Mouse (Mus musculus) MEL (cell line): ENCODE measurements around the gene Gpr33. TPM values are rescaled to one million over a fixed set of nuclear protein-coding genes. Genes with fewer than 3 reads are reported as not detected.

Experiments used
- DNase-seq: peaks from one replicate; pipeline ENCODE4 v3.0.0; 2011; ENCODE audit warnings: low read depth, low spot score
- H3K27ac ChIP-seq: 2 replicates; pipeline ENCODE4 v1.5.1; 2012; ENCODE audit warnings: low read depth, mild to moderate bottlenecking, control low read depth, low read length, moderate library complexity; ENCODE audit not compliant: control insufficient read depth
- H3K27me3 ChIP-seq, 2 experiments: fragments of 150-350 bp in 1 of 2; sonication (generic) in 1 of 2; 2 replicates each; pipeline ENCODE4 v1.6.1; 2012; ENCODE audit warnings: low read length in 2 of 2, mild to moderate bottlenecking in 2 of 2, improper control_type of control experiment in 1 of 2, moderate library complexity in 1 of 2; ENCODE audit not compliant: insufficient read depth in 2 of 2, control insufficient read depth in 1 of 2
- H3K36me3 ChIP-seq, 2 experiments: 2 replicates each; pipeline ENCODE4 v1.6.1; 2012 to 2014; ENCODE audit warnings: low read length in 2 of 2, improper control_type of control experiment in 1 of 2, inconsistent platforms in 1 of 2, mild to moderate bottlenecking in 1 of 2; ENCODE audit not compliant: insufficient read depth in 2 of 2, control insufficient read depth in 1 of 2
- H3K4me1 ChIP-seq, 2 experiments: fragments of 150-350 bp in 1 of 2; sonication (generic) in 1 of 2; 2 replicates each; pipeline ENCODE4 v1.6.1; 2012; ENCODE audit warnings: low read length in 2 of 2, improper control_type of control experiment in 1 of 2, mild to moderate bottlenecking in 1 of 2; ENCODE audit not compliant: insufficient read depth in 2 of 2, control insufficient read depth in 1 of 2
- H3K4me3 ChIP-seq, 2 experiments: fragments of 150-350 bp in 1 of 2; sonication (generic) in 1 of 2; 2 replicates each; pipeline ENCODE4 v1.5.1; 2012; ENCODE audit warnings: low read depth in 2 of 2, low read length in 2 of 2, mild to moderate bottlenecking in 2 of 2, moderate library complexity in 2 of 2, control low read depth in 1 of 2, improper control_type of control experiment in 1 of 2; ENCODE audit not compliant: control insufficient read depth in 1 of 2, insufficient read depth in 1 of 2
- H3K79me2 ChIP-seq: 2 replicates; pipeline ENCODE4 v1.6.1; 2012; ENCODE audit warnings: mild to moderate bottlenecking, low read length, moderate library complexity; ENCODE audit not compliant: control insufficient read depth, poor library complexity, insufficient read depth
- H3K9ac ChIP-seq: 2 replicates; pipeline ENCODE4 v1.6.1; 2012; ENCODE audit warnings: low read depth, mild to moderate bottlenecking, control low read depth, low read length, moderate library complexity; ENCODE audit not compliant: control insufficient read depth, poor library complexity, severe bottlenecking
- H3K9me3 ChIP-seq: fragments of 150-350 bp; sonication (generic); replicated peaks from 2 replicates; pipeline ENCODE4 v1.6.1; 2012; ENCODE audit warnings: mild to moderate bottlenecking, low read length, improper control_type of control experiment, moderate library complexity; ENCODE audit not compliant: insufficient read depth
- BHLHE40 ChIP-seq: IDR thresholded peaks from 2 replicates; pipeline ENCODE4 v1.6.1; 2012; ENCODE audit warnings: low read depth, mild to moderate bottlenecking, inconsistent platforms, low read length, improper control_type of control experiment, borderline replicate concordance
- CTCF ChIP-seq, 3 experiments: IDR thresholded peaks in 2 of 3; conservative IDR thresholded peaks in 1 of 3; 2 replicates each; pipeline ENCODE4 v1.5.1; 2011 to 2012; ENCODE audit warnings: low read length in 3 of 3, low read depth in 2 of 3, mild to moderate bottlenecking in 2 of 3, improper control_type of control experiment in 1 of 3, inconsistent platforms in 1 of 3, mixed read lengths in 1 of 3, moderate library complexity in 1 of 3; ENCODE audit not compliant: control insufficient read depth in 1 of 3, insufficient read depth in 1 of 3, poor library complexity in 1 of 3, severe bottlenecking in 1 of 3
- ELF1 ChIP-seq: IDR thresholded peaks from 2 replicates; pipeline ENCODE4 v1.6.1; 2014; ENCODE audit warnings: low read depth, mild to moderate bottlenecking, inconsistent platforms, low read length, improper control_type of control experiment, moderate library complexity
- EP300 ChIP-seq, 2 experiments: IDR thresholded peaks; 2 replicates each; pipeline ENCODE4 v1.6.1; 2011; ENCODE audit warnings: improper control_type of control experiment in 2 of 2, low read length in 2 of 2, low read depth in 1 of 2, mild to moderate bottlenecking in 1 of 2
- GABPA ChIP-seq: IDR thresholded peaks from 2 replicates; pipeline ENCODE4 v1.6.1; 2012; ENCODE audit warnings: low read depth, mild to moderate bottlenecking, inconsistent platforms, low read length, improper control_type of control experiment, moderate library complexity
- MAZ ChIP-seq: IDR thresholded peaks from 2 replicates; pipeline ENCODE4 v1.6.1; 2012; ENCODE audit warnings: low read depth, mild to moderate bottlenecking, inconsistent platforms, low read length, improper control_type of control experiment
- MEF2A ChIP-seq: IDR thresholded peaks from 2 replicates; pipeline ENCODE4 v1.6.1; 2014; ENCODE audit warnings: low read depth, mild to moderate bottlenecking, inconsistent platforms, low read length, improper control_type of control experiment; ENCODE audit not compliant: poor library complexity, insufficient replicate concordance, severe bottlenecking; ENCODE audit errors: extremely low read depth
- MYB ChIP-seq: IDR thresholded peaks from 2 replicates; pipeline ENCODE4 v1.6.1; 2011; ENCODE audit warnings: mild to moderate bottlenecking, low read depth, low read length, improper control_type of control experiment
- MYC ChIP-seq: IDR thresholded peaks from 2 replicates; pipeline ENCODE4 v1.6.1; 2011; ENCODE audit warnings: low read depth, mild to moderate bottlenecking, low read length, improper control_type of control experiment, moderate library complexity
- POLR2AphosphoS5 ChIP-seq: IDR thresholded peaks from 2 replicates; pipeline ENCODE4 v1.6.1; 2012; ENCODE audit warnings: low read depth, borderline replicate concordance, mild to moderate bottlenecking, inconsistent platforms, low read length, moderate library complexity, mixed read lengths
- RAD21 ChIP-seq: IDR thresholded peaks from 2 replicates; pipeline ENCODE4 v1.6.1; 2011; ENCODE audit warnings: mild to moderate bottlenecking, low read depth, low read length, improper control_type of control experiment
- SIN3A ChIP-seq: IDR thresholded peaks from 2 replicates; pipeline ENCODE4 v1.6.1; 2012; ENCODE audit warnings: low read length, improper control_type of control experiment, inconsistent platforms
- SMC3 ChIP-seq: IDR thresholded peaks from 2 replicates; pipeline ENCODE4 v1.6.1; 2011; ENCODE audit warnings: low read depth, low read length, improper control_type of control experiment
- TAL1 ChIP-seq: IDR thresholded peaks from 2 replicates; pipeline ENCODE4 v1.6.1; 2012; ENCODE audit warnings: mild to moderate bottlenecking, inconsistent platforms, low read length, moderate library complexity, mixed read lengths
- USF2 ChIP-seq, 2 experiments: IDR thresholded peaks; 2 replicates each; pipeline ENCODE4 v1.6.1; 2011 to 2012; ENCODE audit warnings: improper control_type of control experiment in 2 of 2, low read length in 2 of 2, borderline replicate concordance in 1 of 2, inconsistent platforms in 1 of 2, low read depth in 1 of 2, mild to moderate bottlenecking in 1 of 2; ENCODE audit not compliant: insufficient read depth in 1 of 2
- ZC3H11A ChIP-seq: IDR thresholded peaks from 2 replicates; pipeline ENCODE4 v1.6.1; 2012; ENCODE audit warnings: low read depth, mild to moderate bottlenecking, inconsistent platforms, low read length, improper control_type of control experiment
- ZNF384 ChIP-seq: IDR thresholded peaks from 2 replicates; pipeline ENCODE4 v1.6.1; 2012; ENCODE audit warnings: low read depth, mild to moderate bottlenecking, inconsistent platforms, low read length, improper control_type of control experiment
- polyA plus RNA-seq, 2 experiments: library from polyadenylated mRNA; stranded (reverse) in 1 of 2; unstranded in 1 of 2; fragments of >175 nt in 1 of 2; fragments of >200 nt in 1 of 2; gene quantifications; 2 replicates each; pipeline versions ENCODE4 v1.2.1 to v1.2.4; 2012; ENCODE audit warnings: low replicate concordance in 2 of 2, low read depth in 1 of 2; ENCODE audit not compliant: insufficient read length in 2 of 2, insufficient read depth in 1 of 2, missing spikeins in 1 of 2
- total RNA-seq: library from RNA; depleted of rRNA; stranded (reverse); fragments of 300-350 nt; gene quantifications from 2 replicates; pipeline ENCODE4 v1.2.3, GENCODE M21; 2012

The Gpr33 gene
- total and polyA plus RNA-seq, 3 experiments = not detected

GRCm38 (mm10) chr12:52038352-52038751, 10.5 kb upstream of the Gpr33 start:
- peaks cover 2% of the 10 kb centered on the region in 2 experiments; a peak in 3 of 4 replicates for H3K27me3 ChIP-seq
- H3K4me1 ChIP-seq = no peaks in the 10 kb centered on the region
- no peak overlapping the region for H3K4me3 ChIP-seq
- no peak overlapping the region for H3K27ac ChIP-seq
- peak; percentile 55 for DNase-seq
- peak; percentile 92 for TF ChIP-seq RAD21
- TF ChIP-seq MYC = 0 out of 2 replicates have a peak, but pooled peaks have one; percentile 34
- TF ChIP-seq ZC3H11A = peak; percentile 92
- TF ChIP-seq MYB = no peak
- TF ChIP-seq POLR2AphosphoS5 = no peak
- TF ChIP-seq SMC3 = peak; percentile 91
- TF ChIP-seq MAZ = no peak
- TF ChIP-seq GABPA = no peak
- TF ChIP-seq TAL1 = no peak
- no peak for TF ChIP-seq EP300 (IDR thresholded peaks at IDR 0.05; ENCODE audit: low read depth in 1 of 2, low read length in 2 of 2)
- TF ChIP-seq ZNF384 = peak; percentile 63
- no peak for TF ChIP-seq ELF1
- 0 out of 2 replicates have a peak, but pooled peaks have one; percentile 26 for TF ChIP-seq SIN3A
- no peak for TF ChIP-seq MEF2A
- peak in 2 of 3 experiments; percentile 49 to 77; a peak in 4 of 6 replicates for TF ChIP-seq CTCF (IDR thresholded peaks at IDR 0.05 in 2 of 3, conservative IDR thresholded peaks at IDR 0.05 in 1 of 3; ENCODE audit: control insufficient read depth in 1 of 3, insufficient read depth in 1 of 3, low read depth in 2 of 3, low read length in 3 of 3, poor library complexity in 1 of 3, severe bottlenecking in 1 of 3)
- H3K79me2 ChIP-seq = no peaks in the 10 kb centered on the region
- no peak overlapping the region for H3K9ac ChIP-seq
- no peaks in the 10 kb centered on the region for H3K36me3 ChIP-seq
- no peaks in the 10 kb centered on the region for H3K9me3 ChIP-seq

GRCm38 (mm10) chr12:52034956-52035355, 7.1 kb upstream of the Gpr33 start:
- no peak for DNase-seq
- TF ChIP-seq BHLHE40 = no peak
- TF ChIP-seq POLR2AphosphoS5 = no peak
- TF ChIP-seq ZNF384 = no peak
- no peak for TF ChIP-seq TAL1
- no peak for TF ChIP-seq ZC3H11A
- TF ChIP-seq USF2 (IDR thresholded peaks at IDR 0.05; ENCODE audit: borderline replicate concordance in 1 of 2, insufficient read depth in 1 of 2, low read depth in 1 of 2, low read length in 2 of 2) = no peak
- no peak for TF ChIP-seq CTCF (IDR thresholded peaks at IDR 0.05 in 2 of 3, conservative IDR thresholded peaks at IDR 0.05 in 1 of 3; ENCODE audit: control insufficient read depth in 1 of 3, insufficient read depth in 1 of 3, low read depth in 2 of 3, low read length in 3 of 3, poor library complexity in 1 of 3, severe bottlenecking in 1 of 3)
- Histone ChIP-seq H3K79me2 (no peaks in the 10 kb centered on the region), H3K9ac (no peak overlapping the region), H3K27me3 (peaks cover 0 to 2% of the 10 kb centered on the region in 2 experiments; a peak in 3 of 4 replicates), H3K36me3 (no peaks in the 10 kb centered on the region), H3K27ac (no peak overlapping the region), H3K9me3 (no peaks in the 10 kb centered on the region), H3K4me3 (no peak overlapping the region), H3K4me1 (no peaks in the 10 kb centered on the region)
